Mouse (Mus musculus) T-helper 1 cell (primary cell): ENCODE measurements at regions not wholly inside any gene's neighbourhood (a gene's known extent, or its start where the extent isn't known, plus 50 kb on each side); places are given as distances from the start of the nearest gene placed in this dataset.

Experiments used
- in situ Hi-C: fragments of 300-600 bp; cut with MboI, MseI; formaldehyde crosslinking; loops from one replicate; pipeline ENCODE4 v1.15.1; 2025; ENCODE audit warnings: high pct_unique_total_duplicates

GRCm38 (mm10) chr17:7633382-7634290, 193.5 kb downstream of the Fndc1 start:
- in situ Hi-C loops = no loop called here

GRCm38 (mm10) chr17:7625746-7626145, 201.4 kb downstream of the Fndc1 start:
- in situ Hi-C loops = no loop called here

GRCm38 (mm10) chr17:7623392-7623791, 203.7 kb downstream of the Fndc1 start:
- in situ Hi-C loops = no loop called here

GRCm38 (mm10) chr17:7621262-7621661, 205.8 kb downstream of the Fndc1 start:
- in situ Hi-C loops = no loop called here

DNA sequence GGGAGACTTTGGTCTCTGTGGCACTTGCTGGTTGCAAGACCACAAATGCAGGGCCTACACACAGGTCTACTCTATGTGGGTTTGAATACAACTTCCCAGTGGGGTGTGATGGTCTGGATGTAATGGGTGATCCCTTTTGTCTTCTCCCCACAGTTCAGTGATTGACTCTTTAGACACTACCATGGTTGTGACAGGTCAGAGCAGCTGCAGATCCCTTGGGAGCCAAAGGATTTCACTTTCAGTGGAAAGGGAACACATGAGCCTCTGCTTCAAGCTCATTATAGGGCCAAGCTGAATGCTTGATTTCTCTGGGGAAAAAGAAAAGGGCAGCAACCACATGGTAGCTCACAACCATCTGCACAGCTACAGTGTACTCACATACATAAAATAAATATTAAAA, 206.9 kb downstream of the Fndc1 start:
- in situ Hi-C loops = no loop called here

GRCm38 (mm10) chr17:7619641-7620040, 207.5 kb downstream of the Fndc1 start:
- in situ Hi-C loops = no loop called here

GRCm38 (mm10) chr17:7608046-7608445, 219.1 kb downstream of the Fndc1 start:
- in situ Hi-C loops = no loop called here

DNA sequence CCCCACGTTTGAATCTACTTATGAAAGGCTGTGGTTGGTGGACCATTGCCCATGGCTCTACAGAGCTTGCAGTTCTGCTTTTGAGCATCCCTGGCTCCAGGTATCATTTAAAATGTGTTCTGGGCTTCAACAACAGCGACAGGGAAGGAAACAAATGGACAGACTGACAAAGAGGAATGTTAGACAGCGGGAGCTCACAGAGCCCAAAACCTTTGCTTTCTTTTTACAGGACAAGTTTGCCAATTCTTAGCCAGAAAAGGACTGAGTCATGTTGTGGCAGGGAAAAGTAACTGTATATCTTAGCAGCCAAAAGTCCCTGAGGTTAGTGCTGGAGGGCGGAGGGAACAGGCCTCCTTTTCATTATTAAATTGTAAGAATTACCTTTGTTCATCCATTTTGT, 219.7 kb downstream of the Fndc1 start:
- in situ Hi-C loops = no loop called here

GRCm38 (mm10) chr17:7604813-7605504, 219.7 kb upstream of the Unc93a2 start:
- in situ Hi-C loops = no loop called here

DNA sequence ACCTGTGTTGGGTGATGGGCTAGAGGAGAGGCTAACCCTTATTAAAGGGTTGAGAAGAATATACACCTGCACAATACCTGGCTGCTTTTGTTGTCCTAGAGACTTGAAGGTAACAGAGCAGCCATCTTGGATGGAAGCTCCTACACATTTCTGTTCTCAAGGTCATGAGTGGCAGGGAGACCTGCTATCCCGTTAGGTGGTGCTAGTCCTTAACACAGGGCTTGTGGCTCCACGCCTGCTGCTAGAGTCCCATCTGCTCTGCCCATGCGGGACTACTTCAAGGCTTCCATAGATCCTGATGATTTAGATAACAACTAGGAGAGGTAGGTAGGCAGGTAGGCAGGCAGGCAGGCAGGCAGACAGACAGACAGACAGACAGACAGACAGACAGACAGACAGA, 218.8 kb upstream of the Unc93a2 start:
- in situ Hi-C loops = no loop called here

GRCm38 (mm10) chr17:7600555-7600954, 215.3 kb upstream of the Unc93a2 start:
- in situ Hi-C loops = no loop called here

- in situ Hi-C loops = no loop called here
Measured at GRCm38 (mm10) chr17:7597481-7597880, 212.2 kb upstream of the Unc93a2 start.

GRCm38 (mm10) chr17:7594801-7595200, 209.5 kb upstream of the Unc93a2 start:
- in situ Hi-C loops = no loop called here

- in situ Hi-C loops = no loop called here
Measured at GRCm38 (mm10) chr17:7592491-7592890, 207.2 kb upstream of the Unc93a2 start.

GRCm38 (mm10) chr17:7582866-7583398, 197.7 kb upstream of the Unc93a2 start:
- in situ Hi-C loops = no loop called here

DNA sequence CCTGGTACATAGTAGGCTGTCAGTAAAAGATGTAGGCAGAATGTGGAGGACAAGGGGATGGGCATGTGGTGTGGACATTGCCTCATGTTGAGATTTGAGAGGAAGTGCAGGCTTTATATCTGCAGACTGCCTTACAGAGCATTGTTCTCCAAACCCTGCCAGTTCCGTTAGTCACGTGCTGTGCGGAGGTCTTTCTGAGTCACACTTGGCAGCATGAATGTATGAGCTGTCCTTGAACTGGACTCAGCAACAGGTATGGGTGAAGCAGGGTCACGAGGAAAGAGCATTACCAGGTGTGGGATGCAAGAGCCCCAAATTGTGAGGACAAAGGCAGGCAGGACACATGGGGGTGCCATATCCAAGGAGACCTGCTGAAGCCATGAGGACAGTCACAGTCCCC, 193.8 kb upstream of the Unc93a2 start:
- in situ Hi-C loops = no loop called here

DNA sequence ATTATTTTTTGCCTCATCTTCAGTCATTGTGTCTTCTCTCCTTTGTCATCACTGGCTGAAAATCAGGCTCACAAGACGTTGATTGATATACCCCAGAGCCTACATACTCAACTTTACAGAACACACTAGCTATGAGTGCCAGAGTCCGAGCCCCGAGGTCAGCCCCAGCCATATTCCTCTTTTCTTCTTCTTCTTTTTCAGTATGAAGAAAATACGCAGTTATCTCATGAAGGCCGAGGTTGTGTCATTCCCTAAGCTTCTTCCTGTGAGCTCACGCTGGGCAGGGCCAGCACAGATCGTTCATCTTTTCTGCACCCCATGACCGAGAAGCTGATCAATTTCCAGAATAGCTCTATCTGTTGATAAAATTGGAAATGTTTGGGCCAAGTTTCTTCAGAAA, 192.7 kb upstream of the Unc93a2 start:
- in situ Hi-C loops = no loop called here

GRCm38 (mm10) chr17:7577227-7577626, 192.0 kb upstream of the Unc93a2 start:
- in situ Hi-C loops = no loop called here

DNA sequence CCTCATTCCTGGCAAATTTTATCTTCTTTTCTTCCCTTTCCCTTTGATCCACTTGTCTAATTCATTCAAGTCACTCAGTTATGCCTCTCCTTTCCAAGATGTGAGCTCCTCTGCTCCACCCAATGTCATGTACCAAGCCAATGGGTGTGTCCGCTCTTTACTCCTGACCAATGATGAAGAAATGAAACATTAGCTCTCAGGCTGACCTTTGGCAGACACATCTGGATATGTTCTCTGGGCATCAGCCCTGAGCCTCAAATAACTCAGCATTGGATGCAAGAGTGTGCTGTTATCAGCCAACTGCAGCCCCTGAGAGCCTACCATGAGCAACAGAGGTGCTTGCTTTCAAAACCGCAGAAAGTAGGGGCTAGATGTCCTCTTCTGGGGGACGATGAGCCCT, 186.2 kb upstream of the Unc93a2 start:
- in situ Hi-C loops = no loop called here

GRCm38 (mm10) chr17:7568482-7568881, 183.2 kb upstream of the Unc93a2 start:
- in situ Hi-C loops = no loop called here

DNA sequence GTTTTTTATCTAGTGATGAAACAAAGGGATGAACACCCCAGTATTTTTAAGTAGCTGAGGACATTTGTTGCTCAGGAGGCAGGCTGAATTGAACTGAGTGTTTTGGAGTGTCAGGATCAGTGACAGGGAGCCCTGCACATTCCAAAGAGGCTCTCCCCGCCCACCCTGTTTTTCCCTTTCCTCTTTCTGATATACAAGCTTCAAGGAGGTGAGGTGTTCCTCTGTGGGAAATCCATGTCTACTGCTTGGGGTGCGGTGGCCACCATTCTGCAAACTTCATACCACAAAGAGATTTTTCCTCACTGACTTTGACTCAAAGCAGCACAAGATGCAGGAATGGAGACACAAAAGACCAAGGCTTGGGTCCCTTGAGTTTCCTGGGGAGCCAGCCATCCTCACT, 180.5 kb upstream of the Unc93a2 start:
- in situ Hi-C loops = no loop called here

GRCm38 (mm10) chr17:7562940-7563339, 177.7 kb upstream of the Unc93a2 start:
- in situ Hi-C loops = no loop called here

DNA sequence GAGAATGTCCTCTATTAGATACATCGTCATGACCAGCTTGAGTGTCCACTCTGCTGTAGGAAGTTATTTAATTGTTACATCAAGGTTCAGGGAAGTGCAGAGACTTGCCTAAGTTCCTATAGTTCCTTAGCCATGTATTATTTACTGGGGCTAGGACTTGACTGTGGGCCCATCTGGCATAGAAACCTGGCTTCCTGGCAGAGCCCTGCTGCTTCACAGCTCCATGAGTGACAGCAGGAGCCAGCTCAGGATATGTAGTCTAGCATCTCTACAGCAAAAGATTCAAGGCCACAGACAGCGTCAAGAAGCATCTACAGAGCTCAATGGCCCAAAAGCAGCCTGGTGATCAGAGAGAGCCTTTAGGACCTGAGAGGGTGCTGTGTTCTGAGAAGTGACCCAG, 163.2 kb upstream of the Unc93a2 start:
- in situ Hi-C loops = no loop called here
